Mouse (Mus musculus): ENCODE results near the gene Coq9.

- no peak for TF ChIP-seq CTCF (IDR thresholded peaks at IDR 0.05; ENCODE audit: control insufficient read depth, insufficient read depth, low read length)
- TF ChIP-seq POLR2A (IDR thresholded peaks at IDR 0.05; ENCODE audit: borderline replicate concordance, control insufficient read depth, low read depth, low read length) = no peak
These were observed 31.9 kb downstream of the Coq9 start for GRCm38 (mm10) chr8:94870003-94870402.

Measured in bone marrow, adult 2 months (tissue).